Mouse (Mus musculus) megakaryocyte, embryonic 14.5 days (primary cell): ENCODE data around the gene AC124108.1.

Experiments used
- FLI1 ChIP-seq: IDR thresholded peaks from 2 replicates; pipeline ENCODE4 v1.6.1; 2012; ENCODE audit warnings: low read length, inconsistent platforms, mixed read lengths
- GATA1 ChIP-seq: IDR thresholded peaks from 3 replicates; pipeline ENCODE4 v1.6.1; 2012; ENCODE audit warnings: mixed read lengths, low read length, inconsistent platforms, borderline replicate concordance

- no peak for TF ChIP-seq GATA1
- TF ChIP-seq FLI1 = no peak
These were observed 16.9 kb downstream of the AC124108.1 start for GRCm38 (mm10) chr1:132208154-132208553.
